In the genomic region with DNA sequence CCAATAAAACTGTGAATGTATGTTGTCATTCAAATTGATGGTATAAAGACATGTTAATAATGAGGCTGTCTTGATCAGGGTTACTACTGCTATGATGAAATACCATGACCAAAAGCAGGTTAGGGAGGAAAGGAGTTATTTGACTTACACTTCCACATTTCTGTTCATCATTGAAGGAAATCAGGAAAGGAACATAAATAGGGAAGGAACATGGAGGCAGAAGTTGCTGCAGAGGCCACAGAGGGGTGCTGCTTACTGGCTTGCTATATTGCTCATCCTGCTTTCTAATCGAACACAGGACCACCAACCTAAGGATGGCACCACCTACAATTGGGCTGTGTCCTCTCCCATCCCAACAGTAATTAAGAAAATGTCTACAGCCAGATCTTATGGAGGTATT, we compare ENCODE assay signal across 32 mouse cellular contexts.
"Had no signal": no experiment of that assay in that cellular context is flagged by ENCODE, and none has a peak within 500 bp of the region (broad histone marks: within the 10 kb centered on the region; RNA-seq: fewer than 3 reads in every experiment).

No protein-coding gene starts in this region.

- H3K27ac ChIP-seq: left cerebral cortex, adult 2 months; limb, embryonic 10.5 days; limb, embryonic 12.5 days; limb, embryonic 13.5 days; limb, embryonic 15.5 days; liver, embryonic 12.5 days; liver, embryonic 13.5 days; liver, embryonic 14.5 days; liver, embryonic 15.5 days; lung, embryonic 15.5 days; macrophage; midbrain, embryonic 10.5 days; midbrain, embryonic 12.5 days; midbrain, embryonic 13.5 days; midbrain, embryonic 15.5 days; neural tube, embryonic 12.5 days had no signal

- H3K4me2 ChIP-seq: limb, embryonic 12.5 days; limb, embryonic 13.5 days; limb, embryonic 15.5 days; liver, embryonic 11.5 days; liver, embryonic 12.5 days; liver, embryonic 13.5 days; liver, embryonic 15.5 days; lung, embryonic 14.5 days; lung, embryonic 15.5 days; midbrain, embryonic 12.5 days; midbrain, embryonic 13.5 days; midbrain, embryonic 15.5 days; neural tube, embryonic 12.5 days had no signal

- H3K27me3 ChIP-seq: limb, embryonic 12.5 days; limb, embryonic 13.5 days; limb, embryonic 15.5 days; liver, embryonic 12.5 days; liver, embryonic 13.5 days; liver, embryonic 15.5 days; lung, embryonic 15.5 days; megakaryocyte, embryonic 14.5 days; midbrain, embryonic 12.5 days; midbrain, embryonic 13.5 days; midbrain, embryonic 15.5 days; neural tube, embryonic 12.5 days had no signal

- DNase-seq: left cerebral cortex, postnatal 4 days; liver; liver, embryonic 13.5 days; liver, postnatal 0 days; lung, adult 18-20 months; lung, adult 2 months; lung, embryonic 14.5 days; lung, postnatal 10 days; lung, postnatal 14 days; lung, postnatal 36 days; lung, postnatal 4 days; midbrain, embryonic 14.5 days had no signal

- ATAC-seq: liver, embryonic 12.5 days; liver, postnatal 0 days; lung, postnatal 0 days; midbrain, embryonic 13.5 days; midbrain, embryonic 15.5 days; midbrain, embryonic 16.5 days had no signal

- H3K9me3 ChIP-seq: limb, embryonic 10.5 days; limb, embryonic 12.5 days; limb, embryonic 13.5 days; limb, embryonic 15.5 days; liver, embryonic 12.5 days; liver, embryonic 13.5 days; liver, embryonic 15.5 days; lung, embryonic 15.5 days; midbrain, embryonic 10.5 days; midbrain, embryonic 12.5 days; midbrain, embryonic 13.5 days; midbrain, embryonic 15.5 days; neural tube, embryonic 12.5 days had no signal

- H3K4me1 ChIP-seq: limb, embryonic 10.5 days; limb, embryonic 12.5 days; limb, embryonic 13.5 days; limb, embryonic 15.5 days; liver, embryonic 12.5 days; liver, embryonic 13.5 days; liver, embryonic 15.5 days; lung, embryonic 15.5 days; megakaryocyte, embryonic 14.5 days; midbrain, embryonic 10.5 days; midbrain, embryonic 12.5 days; midbrain, embryonic 13.5 days; midbrain, embryonic 15.5 days; neural tube, embryonic 12.5 days had no signal

- H3K4me3 ChIP-seq: left cerebral cortex, adult 2 months; limb, embryonic 10.5 days; limb, embryonic 12.5 days; limb, embryonic 13.5 days; limb, embryonic 15.5 days; liver, embryonic 12.5 days; liver, embryonic 13.5 days; liver, embryonic 15.5 days; lung, embryonic 15.5 days; megakaryocyte, embryonic 14.5 days; midbrain, embryonic 10.5 days; midbrain, embryonic 12.5 days; midbrain, embryonic 13.5 days; midbrain, embryonic 15.5 days; myocyte; neural tube, embryonic 12.5 days had no signal

- H3K9ac ChIP-seq: limb, embryonic 12.5 days; limb, embryonic 13.5 days; limb, embryonic 15.5 days; liver, embryonic 12.5 days; liver, embryonic 13.5 days; liver, embryonic 14.5 days; liver, embryonic 15.5 days; liver, postnatal 0 days; lung, embryonic 14.5 days; lung, embryonic 15.5 days; midbrain, embryonic 12.5 days; midbrain, embryonic 13.5 days; midbrain, embryonic 15.5 days; neural tube, embryonic 12.5 days had no signal

- H3K36me3 ChIP-seq: limb, embryonic 10.5 days; limb, embryonic 12.5 days; limb, embryonic 13.5 days; limb, embryonic 15.5 days; liver, embryonic 12.5 days; liver, embryonic 13.5 days; liver, embryonic 15.5 days; lung, embryonic 15.5 days; midbrain, embryonic 10.5 days; midbrain, embryonic 12.5 days; midbrain, embryonic 13.5 days; midbrain, embryonic 15.5 days; neural tube, embryonic 12.5 days had no signal
